Mouse (Mus musculus): ENCODE results near the gene Fam110c. TPM values are rescaled to one million over a fixed set of nuclear protein-coding genes. Genes with fewer than 3 reads are reported as not detected.
"Not testable (repeated sequence)": the region's sequence is repeated elsewhere in the genome, so short reads cannot be mapped to it uniquely, and the experiment has no call there.

The Fam110c gene
- polyA plus RNA-seq (2012; ENCODE audit: insufficient read depth, low replicate concordance): 0.66 TPM in 1 of 2 replicates, not detected in the other

DNA sequence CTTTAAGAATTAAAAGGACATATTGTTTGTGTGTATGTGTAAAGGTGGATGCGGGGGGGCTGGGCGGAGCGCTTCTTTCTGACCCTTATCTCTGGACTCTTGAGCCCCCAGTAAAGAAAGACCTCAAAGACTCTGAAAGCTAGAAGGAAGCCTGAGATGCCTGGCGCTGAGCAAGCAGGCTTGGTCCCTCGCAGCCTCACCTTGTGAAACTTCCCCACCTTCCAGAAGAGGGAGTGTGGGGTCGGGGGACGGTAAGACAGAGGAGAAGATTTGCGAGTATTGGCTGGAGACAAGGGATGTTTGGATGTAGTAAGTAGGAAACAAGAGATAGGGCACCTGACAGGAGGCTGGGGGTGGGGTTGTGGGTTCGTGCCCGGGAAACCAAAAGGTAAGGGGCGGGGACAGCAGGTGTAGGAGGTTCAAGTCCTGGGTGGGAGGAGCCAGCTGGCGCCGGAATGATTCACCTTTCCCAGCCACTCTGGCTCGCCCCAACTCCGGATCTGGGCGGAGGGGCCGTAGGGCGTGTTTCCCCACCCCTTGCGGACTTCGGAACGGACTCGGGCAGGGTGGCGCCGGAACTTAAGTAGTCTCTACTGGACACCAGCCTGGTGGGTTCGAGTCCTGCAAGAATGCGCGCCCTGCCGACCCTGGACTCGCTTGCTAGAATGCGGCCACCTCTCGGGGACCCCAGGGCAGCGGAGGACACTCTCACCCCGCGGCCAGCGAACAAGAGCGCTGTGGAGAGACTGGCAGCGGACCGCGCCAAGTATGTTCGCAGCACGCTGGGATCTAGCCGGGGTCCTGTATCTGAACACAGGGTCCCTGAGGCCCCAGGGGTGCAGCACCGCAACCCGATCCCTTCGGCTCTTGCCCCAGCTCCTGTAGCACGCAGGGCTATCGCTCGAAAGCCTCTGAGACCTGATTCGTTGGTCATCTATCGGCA is at the start of gene Fam110c:
Fam110c (plus strand) TSS at position 450 of the 943 bp plus-strand sequence.
- H3K27me3 ChIP-seq (replicated peaks): peaks cover 24% of the 10 kb centered on the region
- peaks cover 20% of the 10 kb centered on the region for H3K4me1 ChIP-seq
- H3K4me3 ChIP-seq (replicated peaks): peak within 1 kb of the TSS; percentile 93

GRCm38 (mm10) chr12:31026423-31026822 is 47.2 kb upstream of the Fam110c start:
- H3K4me1 ChIP-seq: no peaks in the 10 kb centered on the region
- no peak overlapping the region for H3K4me3 ChIP-seq (replicated peaks)
- no peak for TF ChIP-seq FLI1 (IDR thresholded peaks at IDR 0.05; ENCODE audit: low read length)
- TF ChIP-seq GATA1 (IDR thresholded peaks at IDR 0.05; ENCODE audit: borderline replicate concordance, low read length): no peak
- H3K27me3 ChIP-seq (replicated peaks): no peaks in the 10 kb centered on the region
- H3K9me3 ChIP-seq: peaks cover 6% of the 10 kb centered on the region
- no peaks in the 10 kb centered on the region for H3K36me3 ChIP-seq (replicated peaks; ENCODE audit: low read length)

More for the DNA sequence above, at the start of gene Fam110c:
- Histone ChIP-seq H3K36me3 (replicated peaks; ENCODE audit: low read length) (peaks cover 3% of the 10 kb centered on the region), H3K9me3 (no peaks in the 10 kb centered on the region)
- no peak for TF ChIP-seq FLI1 (IDR thresholded peaks at IDR 0.05; ENCODE audit: low read length)
- no peak for TF ChIP-seq GATA1 (IDR thresholded peaks at IDR 0.05; ENCODE audit: borderline replicate concordance, low read length)

GRCm38 (mm10) chr12:31052066-31052465 is 21.6 kb upstream of the Fam110c start:
- TF ChIP-seq FLI1 (IDR thresholded peaks at IDR 0.05; ENCODE audit: low read length): no peak
- TF ChIP-seq GATA1 (IDR thresholded peaks at IDR 0.05; ENCODE audit: borderline replicate concordance, low read length): no peak
- Histone ChIP-seq H3K27me3 (replicated peaks) (no peaks in the 10 kb centered on the region), H3K9me3 (no peaks in the 10 kb centered on the region), H3K4me1 (peaks cover 12% of the 10 kb centered on the region), H3K4me3 (replicated peaks) (no peak overlapping the region), H3K36me3 (replicated peaks; ENCODE audit: low read length) (no peaks in the 10 kb centered on the region)

- H3K9me3 ChIP-seq: no peaks in the 10 kb centered on the region
- H3K36me3 ChIP-seq (replicated peaks; ENCODE audit: low read length): no peaks in the 10 kb centered on the region
- peaks cover 32% of the 10 kb centered on the region for H3K4me1 ChIP-seq
- no peaks in the 10 kb centered on the region for H3K27me3 ChIP-seq (replicated peaks)
- peak overlapping the region; percentile 12 for H3K4me3 ChIP-seq (replicated peaks)
- TF ChIP-seq GATA1 (IDR thresholded peaks at IDR 0.05; ENCODE audit: borderline replicate concordance, low read length) (no peak), FLI1 (IDR thresholded peaks at IDR 0.05; ENCODE audit: low read length) (no peak)
These were observed 17.3 kb upstream of the Fam110c start for GRCm38 (mm10) chr12:31056291-31056864.

DNA sequence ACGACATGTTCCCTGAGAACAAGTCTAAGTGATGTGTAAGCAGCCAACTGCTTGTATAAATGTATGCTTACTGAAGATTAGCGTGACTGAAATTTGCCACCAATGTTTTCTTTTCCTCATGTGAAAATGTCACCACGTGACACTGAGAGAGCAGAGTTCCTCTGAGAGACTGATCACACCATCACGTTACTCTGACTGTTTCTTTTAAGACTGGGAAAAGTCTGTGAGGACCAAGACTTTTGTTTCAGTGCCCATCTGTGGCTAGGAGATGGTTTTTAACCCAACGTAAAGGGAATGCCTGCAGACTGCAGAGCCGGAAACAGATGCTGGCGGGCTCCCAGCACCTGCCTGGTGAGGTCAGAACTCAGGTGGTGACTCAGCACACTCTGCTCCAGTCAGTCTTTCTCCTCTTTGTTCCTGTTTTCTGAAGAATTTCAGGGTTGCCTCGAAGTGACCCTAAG is 14.2 kb upstream of the Fam110c start:
- Histone ChIP-seq H3K36me3 (replicated peaks; ENCODE audit: low read length) (no peaks in the 10 kb centered on the region), H3K9me3 (no peaks in the 10 kb centered on the region), H3K4me3 (replicated peaks) (peak overlapping the region; percentile 67), H3K27me3 (replicated peaks) (no peaks in the 10 kb centered on the region), H3K4me1 (peaks cover 32% of the 10 kb centered on the region)
- no peak for TF ChIP-seq GATA1 (IDR thresholded peaks at IDR 0.05; ENCODE audit: borderline replicate concordance, low read length)

DNA sequence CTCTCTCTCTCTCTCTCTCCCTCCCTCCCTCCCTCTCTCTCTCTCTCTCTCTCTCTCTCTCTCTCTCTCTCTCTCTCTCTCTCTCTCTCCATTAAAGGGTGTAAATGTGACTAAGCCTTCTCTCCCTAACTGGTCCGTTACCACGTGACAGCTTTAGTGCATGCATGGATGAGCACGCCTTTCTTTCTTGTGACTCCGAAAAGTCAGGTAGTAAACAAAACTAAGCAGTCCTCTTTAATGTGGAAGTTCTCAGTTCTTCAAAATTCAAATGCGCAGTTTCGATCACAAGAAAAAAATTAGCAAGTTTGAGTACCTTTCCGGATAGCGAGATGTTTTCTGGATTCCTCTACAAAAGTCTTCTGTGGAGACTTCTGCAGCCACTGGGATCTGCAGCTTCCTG is 13.4 kb upstream of the Fam110c start:
- no peaks in the 10 kb centered on the region for H3K9me3 ChIP-seq
- no peak overlapping the region for H3K4me3 ChIP-seq (replicated peaks)
- TF ChIP-seq GATA1 (IDR thresholded peaks at IDR 0.05; ENCODE audit: borderline replicate concordance, low read length) (no peak), FLI1 (IDR thresholded peaks at IDR 0.05; ENCODE audit: low read length) (no peak)

GRCm38 (mm10) chr12:31071222-31071621 is 2.4 kb upstream of the Fam110c start:
- H3K36me3 ChIP-seq (replicated peaks; ENCODE audit: low read length): no peaks in the 10 kb centered on the region
- peaks cover 20% of the 10 kb centered on the region for H3K4me1 ChIP-seq
- H3K9me3 ChIP-seq: 0 out of 2 replicates have a peak, but pooled peaks cover under 1% of the 10 kb centered on the region
- TF ChIP-seq FLI1 (IDR thresholded peaks at IDR 0.05; ENCODE audit: low read length) (no peak), GATA1 (IDR thresholded peaks at IDR 0.05; ENCODE audit: borderline replicate concordance, low read length) (no peak)
- H3K4me3 ChIP-seq (replicated peaks): no peak overlapping the region
- peaks cover 24% of the 10 kb centered on the region for H3K27me3 ChIP-seq (replicated peaks)

More for the DNA sequence above, 13.4 kb upstream of the Fam110c start:
- no peaks in the 10 kb centered on the region for H3K27me3 ChIP-seq (replicated peaks)
- H3K4me1 ChIP-seq: peaks cover 32% of the 10 kb centered on the region
- H3K36me3 ChIP-seq (replicated peaks; ENCODE audit: low read length): no peaks in the 10 kb centered on the region

GRCm38 (mm10) chr12:31074355-31074786 is 710 bp downstream of the Fam110c start:
- H3K36me3 ChIP-seq (replicated peaks; ENCODE audit: low read length); H3K9me3 ChIP-seq: not testable (repeated sequence)
- Histone ChIP-seq H3K27me3 (replicated peaks) (peaks cover 24% of the 10 kb centered on the region), H3K4me3 (replicated peaks) (peak overlapping the region; percentile 93), H3K4me1 (peaks cover 20% of the 10 kb centered on the region)

GRCm38 (mm10) chr12:31074839-31075538 is 1.3 kb downstream of the Fam110c start:
- peaks cover 20% of the 10 kb centered on the region for H3K4me1 ChIP-seq
- no peak for TF ChIP-seq GATA1 (IDR thresholded peaks at IDR 0.05; ENCODE audit: borderline replicate concordance, low read length)
- TF ChIP-seq FLI1 (IDR thresholded peaks at IDR 0.05; ENCODE audit: low read length): no peak
- peak overlapping the region; percentile 91 for H3K4me3 ChIP-seq (replicated peaks)
- H3K9me3 ChIP-seq: no peaks in the 10 kb centered on the region
- H3K27me3 ChIP-seq (replicated peaks): peaks cover 24% of the 10 kb centered on the region
- peaks cover 3% of the 10 kb centered on the region for H3K36me3 ChIP-seq (replicated peaks; ENCODE audit: low read length)
